Comparison of ENCODE assay signal across 8 mouse cellular contexts in genomic region chr7:25433007-25433541, GRCm38 (mm10). TPM values are rescaled to one million over a fixed set of nuclear protein-coding genes. Genes with fewer than 3 reads are reported as not detected.
A peak's percentile ranks its signal among the peaks of the same experiment; 100 is the strongest.
DNase-seq lines count a peak whose midpoint lies in the region; ATAC-seq and TF ChIP-seq lines count a peak whose summit lies in the region.

No protein-coding gene starts in this region.

- no peaks in the 10 kb centered on the region for H3K79me2 ChIP-seq in MEL (ENCODE audit: control insufficient read depth, insufficient read depth, low read length, poor library complexity)

- TF ChIP-seq CTCF in gastrocnemius, adult 2 months (IDR thresholded peaks at IDR 0.05), result no peak
- TF ChIP-seq CTCF in MEL (IDR thresholded peaks at IDR 0.05 in 2 of 3, conservative IDR thresholded peaks at IDR 0.05 in 1 of 3; ENCODE audit: control insufficient read depth in 1 of 3, insufficient read depth in 1 of 3, low read depth in 2 of 3, low read length in 3 of 3, poor library complexity in 1 of 3, severe bottlenecking in 1 of 3), result no peak

- ATAC-seq in megakaryocyte, adult 5-6 weeks (ENCODE audit: poor library complexity, severe bottlenecking), result peak; percentile 53

- intact Hi-C loops in gastrocnemius, adult 2 months (cut with DNase I), result no loop called here
- intact Hi-C loops in gastrocnemius, postnatal 14 days (cut with DNase I; ENCODE audit: low total_unique reads), result no loop called here
- intact Hi-C loops in heart, postnatal 14 days (cut with DNase I), result no loop called here

- no peak overlapping the region for H3K4me3 ChIP-seq in gastrocnemius, adult 2 months
- H3K4me3 ChIP-seq in MEL (ENCODE audit: control insufficient read depth in 1 of 2, insufficient read depth in 1 of 2, low read depth in 2 of 2, low read length in 2 of 2), result no peak overlapping the region

- H3K9ac ChIP-seq in MEL (ENCODE audit: control insufficient read depth, low read depth, low read length, poor library complexity, severe bottlenecking), result no peak overlapping the region

- DNase-seq in gastrocnemius, adult 2 months, result no peak
- no peak for DNase-seq in gastrocnemius, postnatal 14 days
- peak; percentile 17 for DNase-seq in MEL (ENCODE audit: low read depth, low spot score)
- DNase-seq in heart, postnatal 14 days, result peak; percentile 34 to 38
- DNase-seq in urinary bladder, adult 18-20 months (ENCODE audit: low spot score in 2 of 2), result no peak
- DNase-seq in urinary bladder, adult 2 months (ENCODE audit: low spot score), result no peak
- no peak for DNase-seq in cerebellum, postnatal 36 days

- H3K27me3 ChIP-seq in MEL (ENCODE audit: control insufficient read depth in 1 of 2, insufficient read depth in 2 of 2, low read length in 2 of 2), result no peaks in the 10 kb centered on the region

- no peak for TF ChIP-seq EP300 in MEL (IDR thresholded peaks at IDR 0.05; ENCODE audit: low read depth in 1 of 2, low read length in 2 of 2)

- H3K4me1 ChIP-seq in MEL (ENCODE audit: control insufficient read depth in 1 of 2, insufficient read depth in 2 of 2, low read length in 2 of 2), result no peaks in the 10 kb centered on the region

- no peaks in the 10 kb centered on the region for H3K36me3 ChIP-seq in MEL (ENCODE audit: control insufficient read depth in 1 of 2, insufficient read depth in 2 of 2, low read length in 2 of 2)

- no peak for TF ChIP-seq POLR2A in MEL (IDR thresholded peaks at IDR 0.05; ENCODE audit: control insufficient read depth in 1 of 2, insufficient read depth in 1 of 2, low read depth in 1 of 2, low read length in 2 of 2, poor library complexity in 1 of 2)

- TF ChIP-seq RAD21 in MEL (IDR thresholded peaks at IDR 0.05; ENCODE audit: low read depth, low read length), result no peak

- peak overlapping the region; percentile 84 for H3K27ac ChIP-seq in gastrocnemius, adult 2 months
- H3K27ac ChIP-seq in MEL (ENCODE audit: control insufficient read depth, low read depth, low read length), result no peak overlapping the region

- no peaks in the 10 kb centered on the region for H3K9me3 ChIP-seq in MEL (replicated peaks; ENCODE audit: insufficient read depth, low read length)

TF ChIP-seq in MEL, 35 proteins besides CTCF, POLR2A, EP300 and RAD21:
- no peak for TF ChIP-seq BHLHE40 (IDR thresholded peaks at IDR 0.05; ENCODE audit: borderline replicate concordance, low read depth, low read length)

RNA-seq across cellular contexts. Expression of gene Cxcl17, which starts 20.4 kb away (rescaled TPM):
- not detected for total RNA-seq in gastrocnemius, adult 2 months (2021)
- not detected for total RNA-seq in gastrocnemius, postnatal 14 days (2021)
- total RNA-seq in MEL (2012; rRNA removed), result not detected in 2 replicates
- polyA plus RNA-seq in MEL (2012; ENCODE audit: insufficient read depth in 1 of 2, insufficient read length in 2 of 2, low read depth in 1 of 2, low replicate concordance in 2 of 2, missing spikeins in 1 of 2), result not detected
- total RNA-seq in heart, postnatal 14 days (2021), result not detected
- not detected in 2 replicates for total RNA-seq in megakaryocyte, adult 5-6 weeks (2015)
- not detected in 2 replicates for total RNA-seq in megakaryocyte, adult 5-6 weeks (2017)
- polyA plus RNA-seq in urinary bladder, adult 2 months (2012; rRNA removed), result 0.08 and 0.16 TPM in 2 replicates

RNA-seq across cellular contexts. Expression of gene Lipe, which starts 34.6 kb away (rescaled TPM):
- total RNA-seq in gastrocnemius, adult 2 months (2021), result 10 to 100 TPM; 13.4 to 17.9 TPM
- 10 to 100 TPM; 11.4 to 18.8 TPM for total RNA-seq in gastrocnemius, postnatal 14 days (2021)
- total RNA-seq in MEL (2012; rRNA removed), result 4.1 and 4.5 TPM in 2 replicates
- polyA plus RNA-seq in MEL (2012; ENCODE audit: insufficient read depth in 1 of 2, insufficient read length in 2 of 2, low read depth in 1 of 2, low replicate concordance in 2 of 2, missing spikeins in 1 of 2), result 10 to 100 TPM in 1 of 2 experiments, not detected in 1; 15.4 TPM
- total RNA-seq in heart, postnatal 14 days (2021), result 10 to 100 TPM; 43.2 to 55.0 TPM
- 17.4 and 20.6 TPM in 2 replicates for total RNA-seq in megakaryocyte, adult 5-6 weeks (2015)
- total RNA-seq in megakaryocyte, adult 5-6 weeks (2017), result 17.3 and 23.6 TPM in 2 replicates
- 24.8 and 25.1 TPM in 2 replicates for polyA plus RNA-seq in urinary bladder, adult 2 months (2012; rRNA removed)

RNA-seq across cellular contexts. Expression of gene Ceacam1, which starts 44.3 kb away (rescaled TPM):
- 1 to 10 TPM; 4.0 to 6.2 TPM for total RNA-seq in gastrocnemius, adult 2 months (2021)
- total RNA-seq in gastrocnemius, postnatal 14 days (2021), result 1 to 10 TPM; 5.1 to 6.4 TPM
- 0.27 and 0.46 TPM in 2 replicates for total RNA-seq in MEL (2012; rRNA removed)
- polyA plus RNA-seq in MEL (2012; ENCODE audit: insufficient read depth in 1 of 2, insufficient read length in 2 of 2, low read depth in 1 of 2, low replicate concordance in 2 of 2, missing spikeins in 1 of 2), result 1 to 10 TPM in 1 of 2 experiments, not detected in 1; 1.5 TPM
- total RNA-seq in heart, postnatal 14 days (2021), result 10 to 100 TPM; 14.3 to 17.4 TPM
- 309 and 334 TPM in 2 replicates for total RNA-seq in megakaryocyte, adult 5-6 weeks (2015)
- 89.9 and 122 TPM in 2 replicates for total RNA-seq in megakaryocyte, adult 5-6 weeks (2017)
- polyA plus RNA-seq in urinary bladder, adult 2 months (2012; rRNA removed), result 7.9 and 8.5 TPM in 2 replicates

Comparison
In these comparisons a context has a peak if more than half of its experiments do, and no peak if none do; other contexts are left out.
1. DNase-seq: peak in MEL (single experiment) and heart, postnatal 14 days (2 of 2); none in gastrocnemius, adult 2 months (single experiment), gastrocnemius, postnatal 14 days (single experiment), urinary bladder, adult 18-20 months (0 of 2), urinary bladder, adult 2 months (single experiment) and cerebellum, postnatal 36 days (0 of 2).
2. RNA of gene Ceacam1, which starts 44.3 kb away (total RNA-seq): 89.9 to 334 TPM in megakaryocyte, adult 5-6 weeks; 14.3 to 17.4 TPM in heart, postnatal 14 days, 5.1 to 6.4 TPM in gastrocnemius, postnatal 14 days, 4.0 to 6.2 TPM in gastrocnemius, adult 2 months and 0.27 to 0.46 TPM in MEL; every median in the first group is over 4 times any median in the second.